Mouse (Mus musculus) heart, adult 2 months (tissue): ENCODE results near the gene Fbxw7. TPM values are rescaled to one million over a fixed set of nuclear protein-coding genes. Genes with fewer than 3 reads are reported as not detected.
A peak's percentile ranks its signal among the peaks of the same experiment; 100 is the strongest.

Source experiments
- DNase-seq, 2 experiments: peaks; one replicate each; pipeline ENCODE4 v3.0.0; 2021
- H3K27ac ChIP-seq: fragments of 200-600 bp; 2 replicates; pipeline ENCODE4 v1.8.1; 2022
- H3K27me3 ChIP-seq: fragments of 200-500 bp; 2 replicates; pipeline ENCODE4 v1.6.1; 2012; ENCODE audit warnings: mild to moderate bottlenecking, low read length, inconsistent platforms, mixed read lengths; ENCODE audit not compliant: control insufficient read depth, insufficient read depth
- H3K36me3 ChIP-seq: fragments of 200-500 bp; 2 replicates; pipeline ENCODE4 v1.6.1; 2012; ENCODE audit warnings: low read length, inconsistent platforms; ENCODE audit not compliant: control insufficient read depth, insufficient read depth
- H3K4me1 ChIP-seq: fragments of 200-500 bp; 2 replicates; pipeline ENCODE4 v1.6.1; 2011; ENCODE audit warnings: low read length; ENCODE audit not compliant: control insufficient read depth, insufficient read depth
- H3K4me3 ChIP-seq: fragments of 200-600 bp; 2 replicates; pipeline ENCODE4 v1.8.1; 2022
- H3K79me2 ChIP-seq: fragments of 200-500 bp; replicated peaks from 2 replicates; pipeline ENCODE4 v1.6.1; 2012; ENCODE audit warnings: mild to moderate bottlenecking, inconsistent platforms, low read length, moderate library complexity, mixed read lengths; ENCODE audit not compliant: control insufficient read depth, insufficient read depth
- H3K9ac ChIP-seq: fragments of 200-500 bp; 2 replicates; pipeline ENCODE4 v1.6.1; 2012; ENCODE audit warnings: low read depth, mild to moderate bottlenecking, control low read depth, inconsistent platforms, low read length, mixed read lengths
- CTCF ChIP-seq: fragments of 200-600 bp; IDR thresholded peaks from 2 replicates; pipeline ENCODE4 v1.8.1; 2022; ENCODE audit warnings: antibody characterized with exemption, mild to moderate bottlenecking, moderate library complexity
- EP300 ChIP-seq: fragments of 200-500 bp; IDR thresholded peaks from 2 replicates; pipeline ENCODE4 v1.6.1; 2011; ENCODE audit warnings: low read depth, low read length, control low read depth; ENCODE audit not compliant: insufficient read depth
- POLR2A ChIP-seq: fragments of 200-500 bp; IDR thresholded peaks from 2 replicates; pipeline ENCODE4 v1.6.1; 2011; ENCODE audit warnings: mild to moderate bottlenecking, low read depth, low read length, control low read depth; ENCODE audit not compliant: insufficient read depth
- WGBS: fragments of 180-500 bp; shearing (Covaris S2); methylation state at CpG from one replicate; pipeline ENCODE4 v1.1.7; 2018; 5-methylcytosine and 5-hydroxymethylcytosine counted together
- intact Hi-C: fragments of 180-260 bp; cut with DNase I; formaldehyde crosslinking; loops from one replicate; pipeline ENCODE4 v1.15.1; 2025
- polyA plus RNA-seq: library from polyadenylated mRNA; depleted of rRNA; stranded (reverse); fragments of >200 nt; gene quantifications from 2 replicates; pipeline ENCODE4 v1.2.3, GENCODE M21; 2012
- total RNA-seq, 2 experiments: library from RNA; stranded (reverse); gene quantifications; 2 replicates each; pipeline ENCODE4 v1.2.3; 2021

Gene Fbxw7
- total and polyA plus RNA-seq, 3 experiments = 14.3 to 44.9 (median 42.8) TPM

- intact Hi-C loops = no loop called here
- Histone ChIP-seq H3K36me3 (no peaks in the 10 kb centered on the region), H3K4me3 (no peak overlapping the region), H3K27me3 (no peaks in the 10 kb centered on the region), H3K4me1 (no peaks in the 10 kb centered on the region), H3K27ac (no peak overlapping the region), H3K9ac (no peak overlapping the region), H3K79me2 (no peaks in the 10 kb centered on the region)
- 80% methylated on average over 3 of the region's 3 CpGs for WGBS
- TF ChIP-seq EP300 (no peak), POLR2A (no peak), CTCF (no peak)
- no peak for DNase-seq
Measured at GRCm38 (mm10) chr3:84807826-84808225, 7.2 kb upstream of the Fbxw7 start.

GRCm38 (mm10) chr3:84808906-84809305 is 6.2 kb upstream of the Fbxw7 start:
- Histone ChIP-seq H3K9ac (no peak overlapping the region), H3K27ac (no peak overlapping the region), H3K27me3 (no peaks in the 10 kb centered on the region), H3K36me3 (no peaks in the 10 kb centered on the region), H3K79me2 (no peaks in the 10 kb centered on the region), H3K4me3 (no peak overlapping the region), H3K4me1 (no peaks in the 10 kb centered on the region; the same call in 1 of the 2 replicates)
- intact Hi-C loops = no loop called here
- TF ChIP-seq POLR2A (no peak), CTCF (no peak), EP300 (no peak)
- DNase-seq = no peak

GRCm38 (mm10) chr3:84810803-84811202 is 4.3 kb upstream of the Fbxw7 start:
- TF ChIP-seq CTCF (no peak), POLR2A (no peak), EP300 (no peak)
- intact Hi-C loops = loop anchor here (5.0 kb wide), 2 partner anchors 36 to 76 kb away; no protein-coding TSS in a partner anchor
- no peak for DNase-seq

GRCm38 (mm10) chr3:84813436-84814156 is 1.5 kb upstream of the Fbxw7 start:
- Histone ChIP-seq H3K4me1 (no peaks in the 10 kb centered on the region; the same call in 1 of the 2 replicates), H3K27me3 (no peaks in the 10 kb centered on the region), H3K27ac (peak overlapping the region; percentile 89), H3K36me3 (peaks cover 2% of the 10 kb centered on the region; the same call in 1 of the 2 replicates), H3K4me3 (peak overlapping the region; percentile 98), H3K79me2 (peaks cover 7% of the 10 kb centered on the region; the same call in 1 of the 2 replicates), H3K9ac (peak overlapping the region; percentile 75)
- intact Hi-C loops = loop anchor here (5.0 kb wide), 2 partner anchors 34 to 74 kb away; no protein-coding TSS in a partner anchor
- 3% methylated on average over 29 of the region's 29 CpGs for WGBS
- DNase-seq = no peak
- no peak for TF ChIP-seq CTCF

More at GRCm38 (mm10) chr3:84810803-84811202, 4.3 kb upstream of the Fbxw7 start:
- Histone ChIP-seq H3K4me3 (no peak overlapping the region), H3K9ac (no peak overlapping the region), H3K27me3 (no peaks in the 10 kb centered on the region), H3K27ac (no peak overlapping the region), H3K4me1 (no peaks in the 10 kb centered on the region; the same call in 1 of the 2 replicates), H3K36me3 (no peaks in the 10 kb centered on the region), H3K79me2 (0 out of 2 replicates have a peak, but pooled peaks cover 4% of the 10 kb centered on the region)

GRCm38 (mm10) chr3:84814157-84814761 is 809 bp upstream of the Fbxw7 start:
- peak; percentile 100 for DNase-seq
- peaks cover 2% of the 10 kb centered on the region; the same call in 1 of the 2 replicates for H3K36me3 ChIP-seq
- H3K4me3 ChIP-seq = peak overlapping the region; percentile 98
- TF ChIP-seq POLR2A = peak; percentile 51; the same call in 1 of the 2 replicates
- no peak for TF ChIP-seq CTCF
- intact Hi-C loops = loop anchor here (5.0 kb wide), 2 partner anchors 33 to 73 kb away; no protein-coding TSS in a partner anchor
- H3K27me3 ChIP-seq = no peaks in the 10 kb centered on the region
- under 1% methylated on average over 49 of the region's 60 CpGs for WGBS
- H3K79me2 ChIP-seq = peaks cover 8% of the 10 kb centered on the region; the same call in 1 of the 2 replicates
- peak overlapping the region; percentile 83 for H3K9ac ChIP-seq
- H3K4me1 ChIP-seq = no peaks in the 10 kb centered on the region; the same call in 1 of the 2 replicates
- peak overlapping the region; percentile 89 for H3K27ac ChIP-seq

- under 1% methylated on average over 29 of the region's 29 CpGs for WGBS
- peak overlapping the region; percentile 98 for H3K4me3 ChIP-seq
- intact Hi-C loops = no loop called here
- peaks cover 2% of the 10 kb centered on the region; the same call in 1 of the 2 replicates for H3K36me3 ChIP-seq
- no peaks in the 10 kb centered on the region for H3K27me3 ChIP-seq
- H3K4me1 ChIP-seq = no peaks in the 10 kb centered on the region; the same call in 1 of the 2 replicates
- peaks cover 8% of the 10 kb centered on the region; the same call in 1 of the 2 replicates for H3K79me2 ChIP-seq
- TF ChIP-seq CTCF (no peak), EP300 (no peak), POLR2A (no peak)
- peak; percentile 40 to 60 for DNase-seq
- H3K9ac ChIP-seq = peak overlapping the region; percentile 83
- peak overlapping the region; percentile 89; the same call in 1 of the 2 replicates for H3K27ac ChIP-seq
Measured at GRCm38 (mm10) chr3:84815461-84815860, 393 bp downstream of the Fbxw7 start.
